8 mouse cellular contexts compared by ENCODE assay signal in the genomic region with DNA sequence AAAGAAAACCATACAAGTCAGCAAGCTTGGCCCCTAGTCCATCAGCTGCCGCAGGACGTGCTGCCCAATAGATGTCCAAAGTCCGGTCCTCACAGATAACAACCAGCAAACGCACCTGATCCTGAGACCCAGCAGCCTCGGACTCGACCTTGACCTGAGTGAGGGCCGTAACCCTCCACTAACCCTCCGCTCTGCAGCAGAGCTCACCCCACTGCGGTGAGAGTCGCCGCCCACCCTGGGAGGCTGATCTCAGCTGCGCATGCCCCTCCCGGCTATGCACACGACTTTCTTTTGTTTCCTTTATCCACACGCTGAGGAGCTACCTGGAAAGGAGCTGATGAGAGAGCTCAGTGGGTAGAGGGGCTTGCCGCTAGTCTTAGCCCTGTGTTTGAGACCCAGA. TPM values are rescaled to one million over a fixed set of nuclear protein-coding genes. Genes with fewer than 3 reads are reported as not detected.
DNase-seq lines count a peak whose midpoint lies in the region; ATAC-seq lines count a peak whose summit lies in the region.

No protein-coding gene starts in this region.

- WGBS in heart, embryonic 10.5 days, result 14% methylated on average over 16 of the region's 16 CpGs
- 11% methylated on average over 16 of the region's 16 CpGs for WGBS in hindbrain, embryonic 14.5 days
- WGBS in midbrain, embryonic 13.5 days, result 12% methylated on average over 16 of the region's 16 CpGs

- ATAC-seq in hindbrain, embryonic 14.5 days (ENCODE audit: low FRiP score), result peak; percentile 70
- ATAC-seq in midbrain, embryonic 13.5 days, result peak; percentile 70

- no peak for DNase-seq in heart, embryonic 10.5 days (ENCODE audit: low spot score)
- no peak for DNase-seq in heart, adult 9 months (ENCODE audit: low spot score in 2 of 2)
- peak; percentile 49 for DNase-seq in brain, adult 2 months (ENCODE audit: low read depth, low spot score)
- peak; percentile 71 for DNase-seq in hindbrain, embryonic 14.5 days (ENCODE audit: low spot score)
- DNase-seq in layer of hippocampus, postnatal 36 days, result no peak
- no peak for DNase-seq in frontal cortex, postnatal 36 days (ENCODE audit: low spot score in 2 of 2)
- no peak for DNase-seq in cerebellum, adult 11-12 months

- peak overlapping the region; percentile 85 for H3K27ac ChIP-seq in heart, embryonic 10.5 days
- 0 out of 2 replicates have a peak overlapping the region, but pooled peaks have one; percentile 7 for H3K27ac ChIP-seq in hindbrain, embryonic 14.5 days
- H3K27ac ChIP-seq in midbrain, embryonic 13.5 days, result peak overlapping the region; percentile 4; the same call in 1 of the 2 replicates

- H3K9me3 ChIP-seq in heart, embryonic 10.5 days, result 0 out of 2 replicates have a peak, but pooled peaks cover 3% of the 10 kb centered on the region
- no peaks in the 10 kb centered on the region for H3K9me3 ChIP-seq in hindbrain, embryonic 14.5 days (ENCODE audit: control insufficient read depth, low read length)
- H3K9me3 ChIP-seq in midbrain, embryonic 13.5 days, result no peaks in the 10 kb centered on the region

- peak overlapping the region; percentile 52 for H3K9ac ChIP-seq in hindbrain, embryonic 14.5 days
- H3K9ac ChIP-seq in midbrain, embryonic 13.5 days (replicated peaks), result peak overlapping the region; percentile 30; the same call in 1 of the 2 replicates

- peak overlapping the region; percentile 44 for H3K4me2 ChIP-seq in hindbrain, embryonic 14.5 days (replicated peaks)
- peak overlapping the region; percentile 47 for H3K4me2 ChIP-seq in midbrain, embryonic 13.5 days (replicated peaks)

- H3K4me1 ChIP-seq in heart, embryonic 10.5 days, result peaks cover 25% of the 10 kb centered on the region
- peaks cover 8% of the 10 kb centered on the region for H3K4me1 ChIP-seq in hindbrain, embryonic 14.5 days (replicated peaks; ENCODE audit: control insufficient read depth, insufficient read depth, low read length)
- peaks cover 16% of the 10 kb centered on the region for H3K4me1 ChIP-seq in midbrain, embryonic 13.5 days (replicated peaks)

- H3K36me3 ChIP-seq in heart, embryonic 10.5 days, result peaks cover 33% of the 10 kb centered on the region
- peaks cover 31% of the 10 kb centered on the region for H3K36me3 ChIP-seq in hindbrain, embryonic 14.5 days (replicated peaks; ENCODE audit: control insufficient read depth, insufficient read depth)
- peaks cover 35% of the 10 kb centered on the region for H3K36me3 ChIP-seq in midbrain, embryonic 13.5 days

- peak overlapping the region; percentile 52 for H3K4me3 ChIP-seq in heart, embryonic 10.5 days
- peak overlapping the region; percentile 11 for H3K4me3 ChIP-seq in hindbrain, embryonic 14.5 days (replicated peaks; ENCODE audit: low read length)
- peak overlapping the region; percentile 22; the same call in 1 of the 2 replicates for H3K4me3 ChIP-seq in midbrain, embryonic 13.5 days (replicated peaks)

- H3K27me3 ChIP-seq in heart, embryonic 10.5 days (ENCODE audit: insufficient read depth, poor library complexity, severe bottlenecking), result no peaks in the 10 kb centered on the region
- no peaks in the 10 kb centered on the region for H3K27me3 ChIP-seq in hindbrain, embryonic 14.5 days (ENCODE audit: control insufficient read depth, insufficient read depth, low read length)
- peaks cover 16% of the 10 kb centered on the region; the same call in 1 of the 2 replicates for H3K27me3 ChIP-seq in midbrain, embryonic 13.5 days

RNA-seq across cellular contexts. Expression of gene Keap1, which starts 11.8 kb away (rescaled TPM):
- polyA plus RNA-seq in heart, embryonic 10.5 days (2016; fragmentation: Nextera tagmentation; extraction: Ambion mirVana), result 51.4 and 52.4 TPM in 2 replicates
- 39.3 and 43.6 TPM in 2 replicates for polyA plus RNA-seq in hindbrain, embryonic 14.5 days (2014; fragmentation: Nextera tagmentation; extraction: Ambion mirVana)
- 58.6 and 61.9 TPM in 2 replicates for polyA plus RNA-seq in midbrain, embryonic 13.5 days (2015; fragmentation: Nextera tagmentation; extraction: Ambion mirVana)
- total RNA-seq in layer of hippocampus, postnatal 36 days (2021), result 10 to 100 TPM; 57.2 to 58.1 TPM

RNA-seq across cellular contexts. Expression of gene S1pr5, which starts 20.9 kb away (rescaled TPM):
- 0.46 and 0.47 TPM in 2 replicates for polyA plus RNA-seq in heart, embryonic 10.5 days (2016; fragmentation: Nextera tagmentation; extraction: Ambion mirVana)
- 3.9 and 4.1 TPM in 2 replicates for polyA plus RNA-seq in hindbrain, embryonic 14.5 days (2014; fragmentation: Nextera tagmentation; extraction: Ambion mirVana)
- 1.1 and 1.6 TPM in 2 replicates for polyA plus RNA-seq in midbrain, embryonic 13.5 days (2015; fragmentation: Nextera tagmentation; extraction: Ambion mirVana)
- 10 to 100 TPM; 11.1 to 11.2 TPM for total RNA-seq in layer of hippocampus, postnatal 36 days (2021)

RNA-seq across cellular contexts. Expression of gene Atg4d, which starts 37.8 kb away (rescaled TPM):
- polyA plus RNA-seq in heart, embryonic 10.5 days (2016; fragmentation: Nextera tagmentation; extraction: Ambion mirVana), result 50.6 and 57.9 TPM in 2 replicates
- 38.1 and 46.9 TPM in 2 replicates for polyA plus RNA-seq in hindbrain, embryonic 14.5 days (2014; fragmentation: Nextera tagmentation; extraction: Ambion mirVana)
- 55.3 and 57.8 TPM in 2 replicates for polyA plus RNA-seq in midbrain, embryonic 13.5 days (2015; fragmentation: Nextera tagmentation; extraction: Ambion mirVana)
- 10 to 100 TPM; 38.8 to 40.9 TPM for total RNA-seq in layer of hippocampus, postnatal 36 days (2021)

Comparison
In these comparisons a context has a peak if more than half of its experiments do, and no peak if none do; other contexts are left out.
1. DNase-seq: peak in brain, adult 2 months (single experiment) and hindbrain, embryonic 14.5 days (single experiment); none in heart, embryonic 10.5 days (single experiment), heart, adult 9 months (0 of 2), layer of hippocampus, postnatal 36 days (0 of 2), frontal cortex, postnatal 36 days (0 of 2) and cerebellum, adult 11-12 months (single experiment).
2. H3K27ac ChIP-seq: peak in every context shown above with its lines; median percentile 85 in heart, embryonic 10.5 days; 7 in hindbrain, embryonic 14.5 days; 4 in midbrain, embryonic 13.5 days.
3. Peak in every context shown above with its lines, with median percentiles within 50 percentile points of each other: H3K4me3 ChIP-seq.